Mouse (Mus musculus): ENCODE data around the gene Timm44. TPM values are rescaled to one million over a fixed set of nuclear protein-coding genes. Genes with fewer than 3 reads are reported as not detected.
A peak's percentile ranks its signal among the peaks of the same experiment; 100 is the strongest.

The Timm44 gene
- polyA plus RNA-seq, 1 experiment from 2014 or later, result 27.8 TPM

DNA sequence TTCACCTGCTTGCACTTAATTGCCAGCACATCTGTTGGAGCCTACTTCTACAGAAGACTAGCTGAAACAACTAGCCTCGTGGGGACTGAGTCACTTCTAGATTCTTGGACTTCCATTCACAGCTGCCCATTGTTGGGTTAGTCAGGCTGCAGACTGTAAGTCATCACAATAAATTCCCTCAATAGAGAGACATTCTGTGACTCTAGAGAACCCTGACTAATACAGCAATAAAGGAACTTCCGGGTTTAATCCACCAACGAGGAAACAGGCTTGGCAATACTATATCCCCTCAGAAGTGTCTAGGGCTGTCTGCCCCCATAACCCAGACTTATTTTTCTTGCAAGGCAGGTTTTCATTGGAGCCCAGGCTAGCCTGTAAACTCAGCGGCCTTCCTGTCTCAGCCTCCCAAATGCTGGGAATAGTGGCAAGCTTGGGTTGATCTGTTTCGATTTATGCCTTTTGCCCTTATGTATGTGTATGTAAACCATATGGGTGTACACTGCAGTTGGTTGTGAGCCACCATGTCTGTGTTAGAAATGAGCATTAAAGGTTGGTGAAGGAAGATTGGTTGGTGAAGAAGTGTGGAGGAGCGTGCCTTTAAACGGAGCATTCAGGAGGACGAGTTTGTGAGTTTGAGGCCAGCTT lies 23.5 kb downstream of the Timm44 start:
- Histone ChIP-seq H3K4me2 (peak overlapping the region; percentile 92), H3K4me1 (replicated peaks) (peaks cover 35% of the 10 kb centered on the region), H3K27me3 (no peaks in the 10 kb centered on the region), H3K9me3 (replicated peaks) (no peaks in the 10 kb centered on the region), H3K27ac (replicated peaks) (peak overlapping the region; percentile 85; the same call in 1 of the 2 replicates), H3K9ac (peak overlapping the region; percentile 89), H3K4me3 (replicated peaks) (peak overlapping the region; percentile 92), H3K36me3 (replicated peaks) (peaks cover 29% of the 10 kb centered on the region)
- no peak for ATAC-seq (ENCODE audit: insufficient read depth)
- 30% methylated on average over 8 of the region's 8 CpGs for WGBS (ENCODE audit: insufficient replicate concordance)

DNA sequence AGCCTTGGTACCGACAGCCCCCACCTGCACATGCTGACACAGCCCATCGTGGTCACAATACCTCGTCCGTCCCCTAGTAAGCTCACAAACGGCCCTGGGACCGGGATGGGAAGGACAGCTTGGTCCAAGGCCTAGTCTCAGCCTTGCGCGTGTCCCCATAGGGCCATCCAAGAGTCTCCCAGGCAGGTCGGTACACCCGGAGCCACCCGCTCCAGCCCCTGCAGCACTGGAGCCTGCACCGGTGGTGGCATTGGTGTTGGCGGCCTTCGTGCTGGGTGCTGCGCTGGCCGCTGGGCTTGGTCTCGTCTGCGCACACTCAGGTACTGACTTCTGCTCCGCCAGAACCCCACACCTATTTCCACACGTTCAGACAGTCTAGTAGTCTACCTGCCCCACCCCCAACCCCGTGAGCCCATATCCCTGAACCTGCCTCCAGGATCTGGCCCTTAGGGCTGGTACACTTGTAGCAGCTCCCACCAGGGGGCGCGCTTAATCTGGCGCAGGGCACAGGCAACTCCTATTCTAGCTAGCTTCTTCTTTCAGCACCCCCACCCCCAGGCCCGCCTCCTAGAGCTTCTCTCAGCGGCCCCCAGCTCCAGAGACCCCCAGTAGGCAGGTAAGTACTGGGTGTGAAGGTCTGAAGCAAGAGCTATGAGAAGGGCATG lies 25.3 kb downstream of the Timm44 start:
- H3K9ac ChIP-seq, result no peak overlapping the region
- H3K4me3 ChIP-seq (replicated peaks), result no peak overlapping the region
- H3K4me2 ChIP-seq, result no peak overlapping the region
- H3K27me3 ChIP-seq, result no peaks in the 10 kb centered on the region
- peaks cover 36% of the 10 kb centered on the region for H3K36me3 ChIP-seq (replicated peaks)
- WGBS (ENCODE audit: insufficient replicate concordance), result 43% methylated on average over 26 of the region's 26 CpGs
- no peak for ATAC-seq (ENCODE audit: insufficient read depth)
- H3K27ac ChIP-seq (replicated peaks), result no peak overlapping the region
- peaks cover 42% of the 10 kb centered on the region for H3K4me1 ChIP-seq (replicated peaks)
- no peaks in the 10 kb centered on the region for H3K9me3 ChIP-seq (replicated peaks)

DNA sequence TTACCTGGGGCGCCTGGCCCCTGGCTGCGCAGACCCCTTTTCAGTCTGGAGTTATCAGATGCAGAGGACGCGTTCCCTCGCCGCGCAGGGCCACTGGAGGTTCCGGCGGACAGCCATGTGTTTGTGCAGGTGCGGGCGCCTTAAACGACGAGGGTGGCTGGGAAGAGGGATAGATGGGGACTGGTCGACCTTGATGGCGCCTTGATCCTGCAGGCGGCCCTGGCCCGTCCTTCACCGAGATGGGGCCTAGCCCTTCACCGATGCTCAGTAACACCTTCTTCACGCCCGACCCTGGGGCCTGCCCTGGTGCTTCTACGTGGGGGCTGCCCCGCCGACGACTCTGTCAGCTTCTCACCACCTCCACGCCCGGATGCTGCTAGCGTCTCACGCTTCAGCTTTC lies 26.5 kb downstream of the Timm44 start:
- Histone ChIP-seq H3K27ac (replicated peaks) (no peak overlapping the region), H3K4me1 (replicated peaks) (peaks cover 40% of the 10 kb centered on the region), H3K4me3 (replicated peaks) (no peak overlapping the region), H3K9ac (no peak overlapping the region), H3K4me2 (no peak overlapping the region), H3K36me3 (replicated peaks) (peaks cover 36% of the 10 kb centered on the region), H3K9me3 (replicated peaks) (no peaks in the 10 kb centered on the region), H3K27me3 (no peaks in the 10 kb centered on the region)
- ATAC-seq (ENCODE audit: insufficient read depth), result no peak
- WGBS (ENCODE audit: insufficient replicate concordance), result 57% methylated on average over 29 of the region's 29 CpGs

DNA sequence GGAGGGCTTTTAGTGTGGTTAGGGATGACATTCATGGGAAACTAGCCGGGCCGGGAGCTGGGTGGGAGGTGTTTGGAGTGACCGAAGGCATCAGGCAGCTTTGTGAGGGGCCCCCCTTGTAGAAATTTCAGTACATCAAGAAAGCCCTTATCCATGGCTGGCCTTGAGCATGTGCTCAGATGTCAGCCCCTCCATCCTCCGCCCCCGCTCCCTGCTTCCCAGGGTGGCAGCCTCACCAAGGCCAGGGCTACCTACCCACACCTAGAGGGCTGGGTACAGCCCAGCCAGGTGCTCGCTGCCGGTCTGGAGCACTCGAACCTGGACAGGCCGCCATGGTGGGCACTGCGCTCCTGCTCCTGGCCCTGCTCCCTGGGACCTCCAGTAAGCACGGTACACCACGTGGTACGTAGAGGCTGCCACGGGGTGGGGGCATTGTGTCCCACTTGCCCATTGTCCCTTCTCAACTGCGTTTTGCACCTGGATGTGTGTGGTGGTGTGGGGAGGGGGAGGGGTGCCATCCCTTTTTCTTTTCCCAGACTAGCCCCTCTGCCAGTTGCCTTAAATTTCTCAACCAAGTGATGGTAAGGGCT lies 27.7 kb downstream of the Timm44 start, which contains the start of gene Tgfbr3l:
Gene Tgfbr3l (plus strand): TSS at position 264 of the 590 bp plus-strand sequence.
- 81% methylated on average over 15 of the region's 15 CpGs for WGBS (ENCODE audit: insufficient replicate concordance)
- H3K4me3 ChIP-seq (replicated peaks), result no peak within 1 kb of the TSS

DNA sequence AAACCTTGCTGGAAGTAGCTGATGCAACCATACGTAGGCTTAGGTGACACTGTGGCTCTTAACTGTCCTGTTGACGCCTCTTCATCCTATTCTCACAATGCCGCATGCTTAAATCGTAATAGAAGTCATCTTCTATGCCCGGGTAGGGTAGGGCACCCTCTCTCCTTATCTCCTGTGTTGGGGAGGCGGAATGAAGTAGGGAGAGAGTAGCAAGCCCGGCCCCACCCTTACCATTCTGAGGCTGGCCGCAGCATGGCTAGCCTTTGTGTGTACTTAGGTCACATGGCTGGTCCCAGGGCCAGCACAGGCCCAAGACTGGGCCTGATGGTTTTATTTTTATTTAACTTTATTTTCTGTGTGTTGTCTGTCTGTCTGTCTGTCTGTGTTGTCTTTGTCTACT lies 28.5 kb downstream of the Timm44 start:
- H3K4me1 ChIP-seq (replicated peaks), result peaks cover 25% of the 10 kb centered on the region
- no peaks in the 10 kb centered on the region for H3K9me3 ChIP-seq (replicated peaks)
- peaks cover 55% of the 10 kb centered on the region for H3K36me3 ChIP-seq (replicated peaks)
- H3K27ac ChIP-seq (replicated peaks), result no peak overlapping the region
- no peak overlapping the region for H3K4me3 ChIP-seq (replicated peaks)
- H3K27me3 ChIP-seq, result no peaks in the 10 kb centered on the region
- H3K4me2 ChIP-seq, result no peak overlapping the region
- no peak; the same call in 1 of the 2 replicates for ATAC-seq (ENCODE audit: insufficient read depth)
- H3K9ac ChIP-seq, result no peak overlapping the region
- 65% methylated on average over 8 of the region's 8 CpGs for WGBS (ENCODE audit: insufficient replicate concordance)

More for the DNA sequence above, 27.7 kb downstream of the Timm44 start, which contains the start of gene Tgfbr3l:
- H3K4me1 ChIP-seq (replicated peaks), result peaks cover 30% of the 10 kb centered on the region
- no peaks in the 10 kb centered on the region for H3K27me3 ChIP-seq
- H3K27ac ChIP-seq (replicated peaks), result no peak within 1 kb of the TSS
- no peak within 1 kb of the TSS for H3K4me2 ChIP-seq
- H3K9ac ChIP-seq, result no peak within 1 kb of the TSS
- peaks cover 47% of the 10 kb centered on the region for H3K36me3 ChIP-seq (replicated peaks)
- no peak for ATAC-seq (ENCODE audit: insufficient read depth)
- H3K9me3 ChIP-seq (replicated peaks), result no peaks in the 10 kb centered on the region

DNA sequence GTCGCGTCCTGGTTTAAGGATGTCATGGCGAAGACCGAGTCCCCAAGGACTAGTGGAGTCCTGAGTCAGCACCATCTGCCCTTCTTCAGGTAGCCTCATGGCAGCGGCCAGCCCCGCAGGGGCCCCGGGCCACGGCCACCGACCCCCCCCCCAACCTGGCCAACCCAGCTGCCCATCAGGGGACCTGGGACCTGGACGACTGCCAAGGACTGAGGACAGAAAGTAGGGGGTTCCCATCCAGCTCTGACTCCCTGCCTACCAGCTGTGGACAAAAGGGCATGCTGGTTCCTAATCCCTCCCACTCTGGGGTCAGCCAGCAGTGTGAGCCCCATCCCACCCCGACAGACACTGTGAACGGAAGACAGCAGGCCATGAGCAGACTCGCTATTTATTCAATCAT lies 30.0 kb downstream of the Timm44 start:
- Histone ChIP-seq H3K36me3 (replicated peaks) (peaks cover 63% of the 10 kb centered on the region), H3K27ac (replicated peaks) (no peak overlapping the region), H3K4me1 (replicated peaks) (peaks cover 31% of the 10 kb centered on the region), H3K4me3 (replicated peaks) (no peak overlapping the region), H3K9me3 (replicated peaks) (no peaks in the 10 kb centered on the region), H3K4me2 (no peak overlapping the region), H3K27me3 (no peaks in the 10 kb centered on the region), H3K9ac (no peak overlapping the region)
- WGBS (ENCODE audit: insufficient replicate concordance), result 80% methylated on average over 13 of the region's 13 CpGs
- ATAC-seq (ENCODE audit: insufficient read depth), result no peak

DNA sequence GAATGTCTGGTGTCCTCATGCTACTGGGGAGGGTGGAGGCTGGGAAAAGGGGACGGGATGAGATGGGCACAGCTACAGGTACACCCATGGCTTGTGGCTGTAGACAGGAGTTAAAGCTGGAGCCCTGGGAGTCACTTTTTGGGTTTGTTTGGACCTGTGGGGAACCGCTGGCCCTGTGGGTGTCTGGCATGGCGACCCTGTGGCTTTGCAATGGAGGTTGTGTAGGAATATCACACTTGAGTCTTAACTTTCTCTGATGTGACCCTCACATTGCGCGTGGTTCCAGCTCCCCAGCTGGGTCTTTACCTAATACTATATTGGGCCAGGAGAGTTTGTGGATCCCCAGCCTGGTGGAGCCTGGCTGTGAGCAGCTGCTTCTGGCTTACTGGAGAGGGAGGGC lies 30.7 kb downstream of the Timm44 start:
- Histone ChIP-seq H3K36me3 (replicated peaks) (peaks cover 63% of the 10 kb centered on the region), H3K4me1 (replicated peaks) (peaks cover 31% of the 10 kb centered on the region), H3K27ac (replicated peaks) (no peak overlapping the region), H3K4me3 (replicated peaks) (no peak overlapping the region), H3K27me3 (no peaks in the 10 kb centered on the region), H3K4me2 (no peak overlapping the region), H3K9ac (no peak overlapping the region), H3K9me3 (replicated peaks) (no peaks in the 10 kb centered on the region)
- ATAC-seq (ENCODE audit: insufficient read depth), result no peak
- WGBS (ENCODE audit: insufficient replicate concordance), result 82% methylated on average over 5 of the region's 5 CpGs

DNA sequence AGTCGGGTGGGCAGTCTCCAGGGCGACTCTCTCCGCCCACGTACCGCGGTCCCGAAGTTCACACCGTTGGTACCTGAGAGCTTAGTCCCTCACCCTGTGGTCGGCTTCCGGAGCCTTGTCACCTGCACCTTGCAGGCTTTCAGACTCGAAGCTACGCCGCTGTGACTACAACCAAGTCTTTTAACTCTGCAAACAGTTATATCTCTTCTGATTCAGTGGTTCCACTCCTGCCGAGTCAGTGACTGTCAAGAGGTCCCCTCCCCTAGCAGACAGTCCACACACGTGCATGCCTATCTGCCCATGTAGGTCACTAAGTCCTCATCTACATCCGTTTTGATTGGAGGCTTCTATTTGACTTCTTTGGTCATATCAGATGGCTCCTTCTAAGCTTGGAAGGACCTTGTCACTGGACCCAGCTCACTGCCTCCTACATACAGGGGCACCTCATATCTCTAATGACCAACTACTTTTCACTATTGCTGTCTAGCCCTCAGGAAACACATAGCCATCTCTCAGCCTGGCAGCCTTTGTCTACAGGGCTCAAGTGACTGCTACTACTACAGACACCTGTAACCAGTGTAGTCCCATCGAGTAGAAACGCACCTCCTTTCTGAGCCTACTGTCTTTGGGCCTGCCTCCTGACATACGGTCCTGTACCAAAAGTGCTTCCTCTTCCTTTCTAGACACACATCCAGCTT lies 36.4 kb downstream of the Timm44 start:
- peak overlapping the region; percentile 94 for H3K27ac ChIP-seq (replicated peaks)
- peak; percentile 23 for ATAC-seq (ENCODE audit: insufficient read depth)
- no peaks in the 10 kb centered on the region; the same call in 1 of the 2 replicates for H3K27me3 ChIP-seq
- peaks cover 29% of the 10 kb centered on the region for H3K36me3 ChIP-seq (replicated peaks)
- H3K4me3 ChIP-seq (replicated peaks), result peak overlapping the region; percentile 75
- peaks cover 45% of the 10 kb centered on the region for H3K4me1 ChIP-seq (replicated peaks)
- H3K4me2 ChIP-seq, result peak overlapping the region; percentile 86
- no peaks in the 10 kb centered on the region for H3K9me3 ChIP-seq (replicated peaks)
- 7% methylated on average over 19 of the region's 19 CpGs for WGBS (ENCODE audit: insufficient replicate concordance)
- H3K9ac ChIP-seq, result peak overlapping the region; percentile 76

DNA sequence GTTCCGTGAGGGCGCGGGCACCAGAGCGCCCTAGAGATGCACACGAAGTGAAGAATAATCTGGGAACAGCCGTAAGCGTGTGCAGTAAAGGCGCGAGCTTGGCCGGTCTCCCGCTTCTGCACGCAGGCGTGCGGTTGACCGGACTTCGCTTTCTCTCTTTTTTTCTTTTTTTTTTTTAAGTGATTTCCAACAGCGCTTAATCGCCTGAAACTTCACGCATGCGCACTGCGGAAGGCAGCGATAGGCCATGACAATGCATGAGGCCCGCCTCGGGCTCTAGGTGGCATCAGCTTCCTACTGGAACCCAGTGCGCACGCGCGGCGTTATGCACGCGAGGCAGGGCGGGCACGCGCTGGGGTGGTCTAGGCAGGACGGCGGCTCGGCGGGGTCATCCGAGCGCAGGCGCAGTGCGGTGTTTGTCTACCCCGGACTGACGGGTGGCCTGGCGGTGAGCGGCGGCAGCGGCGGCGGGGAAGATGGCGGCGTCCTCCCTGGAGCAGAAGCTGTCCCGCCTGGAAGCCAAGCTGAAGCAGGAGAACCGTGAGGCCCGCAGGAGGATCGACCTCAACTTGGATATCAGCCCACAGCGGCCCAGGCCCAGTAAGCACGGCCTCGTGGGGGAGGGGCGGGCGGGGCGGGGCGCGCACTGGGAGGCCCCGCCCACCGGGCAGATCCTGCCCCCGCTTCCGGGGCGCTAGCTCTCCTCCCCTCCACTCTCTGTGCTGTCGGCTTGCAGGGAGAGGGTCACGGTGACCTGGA lies 37.1 kb downstream of the Timm44 start, which contains the start of the genes Map2k7 and Gm49320:
Gene Map2k7 (plus strand): TSS at position 307 of the 759 bp plus-strand sequence.
Gene Gm49320 (plus strand): TSS at position 432 of the 759 bp plus-strand sequence.
- peaks cover 22% of the 10 kb centered on the region for H3K36me3 ChIP-seq (replicated peaks)

DNA sequence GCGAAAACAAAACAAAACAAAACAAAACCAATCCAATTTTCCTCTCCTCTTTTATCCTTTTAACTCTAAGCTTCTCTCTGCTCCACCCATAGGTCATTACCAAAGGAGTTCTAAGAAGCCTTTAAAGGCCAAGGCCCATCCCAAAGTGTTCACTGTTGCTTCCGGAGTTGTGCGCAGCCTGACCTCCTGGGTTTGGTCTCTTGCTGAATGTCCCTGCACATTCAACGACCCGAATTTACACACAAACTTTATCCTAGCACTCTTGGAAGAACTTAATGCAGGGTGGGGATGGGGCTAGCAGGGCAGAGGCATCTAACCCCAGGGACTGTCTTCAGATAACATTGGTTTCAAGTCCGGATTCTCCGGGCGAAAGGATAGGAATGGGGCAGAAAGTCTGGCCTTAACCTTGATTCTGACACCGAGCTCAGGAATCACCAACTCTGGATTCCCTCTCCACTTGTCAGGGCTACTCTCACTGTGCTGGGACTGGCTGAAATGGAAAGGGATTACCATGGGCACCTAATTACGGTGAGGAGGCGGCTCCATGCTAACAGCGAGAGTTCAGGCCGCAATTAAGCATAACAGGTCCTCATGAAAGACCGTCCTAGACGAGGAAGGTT lies 37.8 kb downstream of the Timm44 start:
- Histone ChIP-seq H3K4me1 (replicated peaks) (peaks cover 45% of the 10 kb centered on the region), H3K4me3 (replicated peaks) (peak overlapping the region; percentile 75), H3K9me3 (replicated peaks) (no peaks in the 10 kb centered on the region), H3K9ac (peak overlapping the region; percentile 76), H3K36me3 (replicated peaks) (peaks cover 15% of the 10 kb centered on the region), H3K4me2 (peak overlapping the region; percentile 86), H3K27me3 (no peaks in the 10 kb centered on the region; the same call in 1 of the 2 replicates), H3K27ac (replicated peaks) (peak overlapping the region; percentile 94)
- 16% methylated on average over 15 of the region's 15 CpGs for WGBS (ENCODE audit: insufficient replicate concordance)
- ATAC-seq (ENCODE audit: insufficient read depth), result no peak; the same call in 1 of the 2 replicates

More for the DNA sequence above, 37.1 kb downstream of the Timm44 start, which contains the start of the genes Map2k7 and Gm49320:
- Histone ChIP-seq H3K9me3 (replicated peaks) (no peaks in the 10 kb centered on the region), H3K4me1 (replicated peaks) (peaks cover 45% of the 10 kb centered on the region), H3K27me3 (no peaks in the 10 kb centered on the region; the same call in 1 of the 2 replicates), H3K4me3 (replicated peaks) (peak within 1 kb of the TSS; percentile 75), H3K4me2 (peak within 1 kb of the TSS; percentile 86), H3K9ac (peak within 1 kb of the TSS; percentile 76), H3K27ac (replicated peaks) (peak within 1 kb of the TSS; percentile 94)
- whole genome bisulfite sequencing (ENCODE audit: insufficient replicate concordance), result under 1% methylated on average over 63 of the region's 71 CpGs
- peak; percentile 95 for ATAC-seq (ENCODE audit: insufficient read depth)
